In genomic region chr6:5038140-5038749, GRCm38 (mm10) we compare ENCODE assay signal across 13 mouse cellular contexts.
"Had no signal": no experiment of that assay in that cellular context is flagged by ENCODE, and none has a peak within 500 bp of the region (broad histone marks: within the 10 kb centered on the region; RNA-seq: fewer than 3 reads in every experiment).

No protein-coding gene starts in this region.

- H3K4me1 ChIP-seq: limb, embryonic 15.5 days; liver, embryonic 12.5 days; megakaryocyte, embryonic 14.5 days; neural tube, embryonic 12.5 days had no signal

- H3K27ac ChIP-seq: kidney, postnatal 0 days; limb, embryonic 15.5 days; liver, embryonic 12.5 days; neural tube, embryonic 12.5 days; stomach, postnatal 0 days had no signal

- H3K9ac ChIP-seq: limb, embryonic 15.5 days; liver, embryonic 12.5 days; lung, embryonic 14.5 days; neural tube, embryonic 12.5 days had no signal

- H3K4me2 ChIP-seq: limb, embryonic 15.5 days; liver, embryonic 12.5 days; lung, embryonic 14.5 days; neural tube, embryonic 12.5 days had no signal

- H3K4me3 ChIP-seq: limb, embryonic 15.5 days; liver, embryonic 12.5 days; megakaryocyte, embryonic 14.5 days; neural tube, embryonic 12.5 days had no signal

- ATAC-seq: liver, embryonic 12.5 days had no signal

- H3K36me3 ChIP-seq: limb, embryonic 15.5 days; liver, embryonic 12.5 days; neural tube, embryonic 12.5 days had no signal

- H3K9me3 ChIP-seq: limb, embryonic 15.5 days; liver, embryonic 12.5 days; megakaryocyte, embryonic 14.5 days; neural tube, embryonic 12.5 days had no signal

- DNase-seq: kidney, adult 11 months; kidney, adult 9 months; kidney, postnatal 36 days; lung, embryonic 14.5 days; lung, postnatal 10 days; lung, postnatal 4 days; thymus, postnatal 4 days had no signal

- H3K27me3 ChIP-seq: limb, embryonic 15.5 days; liver, embryonic 12.5 days; megakaryocyte, embryonic 14.5 days; neural tube, embryonic 12.5 days had no signal
